Mouse (Mus musculus) limb, embryonic 14.5 days (tissue): ENCODE measurements at regions not wholly inside any gene's neighbourhood (a gene's known extent, or its start where the extent isn't known, plus 50 kb on each side); places are given as distances from the start of the nearest gene placed in this dataset.

Experiments used
- ATAC-seq: fragments of 200-750 bp; cut with Nextera tagmentation; 2 replicates; pipeline ENCODE4 v1.8.0; 2017; ENCODE audit warnings: low read depth, moderate number of reproducible peaks, moderate TSS enrichment; ENCODE audit not compliant: low FRiP score
- DNase-seq: peaks from one replicate; pipeline ENCODE4 v3.0.0-alpha.2; 2015; ENCODE audit warnings: low spot score
- H3K27ac ChIP-seq: fragments of 300-500 bp; sonication (generic); replicated peaks from 2 replicates; pipeline ENCODE4 v1.5.1; 2014; ENCODE audit warnings: low read depth, mild to moderate bottlenecking, low read length, moderate library complexity, mixed read lengths
- H3K27me3 ChIP-seq: fragments of 300-500 bp; sonication (generic); 2 replicates; pipeline ENCODE4 v1.6.1; 2014; ENCODE audit warnings: low read length, mixed read lengths; ENCODE audit not compliant: control insufficient read depth, insufficient read depth
- H3K36me3 ChIP-seq: fragments of 300-500 bp; sonication (generic); 2 replicates; pipeline ENCODE4 v1.6.1; 2014; ENCODE audit warnings: mild to moderate bottlenecking, low read length, moderate library complexity, mixed read lengths; ENCODE audit not compliant: control insufficient read depth, insufficient read depth
- H3K4me1 ChIP-seq: fragments of 300-500 bp; sonication (generic); 2 replicates; pipeline ENCODE4 v1.6.1; 2014; ENCODE audit warnings: antibody characterized with exemption, low read length, mixed read lengths; ENCODE audit not compliant: control insufficient read depth, insufficient read depth
- H3K4me2 ChIP-seq: fragments of 300-500 bp; sonication (generic); replicated peaks from 2 replicates; pipeline ENCODE4 v1.6.1; 2014; ENCODE audit warnings: low read depth, mild to moderate bottlenecking, low read length, moderate library complexity; ENCODE audit not compliant: severe bottlenecking
- H3K4me3 ChIP-seq: fragments of 300-500 bp; sonication (generic); replicated peaks from 2 replicates; pipeline ENCODE4 v1.5.1; 2014; ENCODE audit warnings: low read length
- H3K9ac ChIP-seq: fragments of 300-500 bp; sonication (generic); 2 replicates; pipeline ENCODE4 v1.6.1; 2014; ENCODE audit warnings: mild to moderate bottlenecking, low read depth, low read length, moderate library complexity; ENCODE audit not compliant: severe bottlenecking
- H3K9me3 ChIP-seq: fragments of 300-500 bp; sonication (generic); 2 replicates; pipeline ENCODE4 v1.6.1; 2016; ENCODE audit warnings: low read length; ENCODE audit not compliant: control insufficient read depth
- POLR2A ChIP-seq: fragments of 200-500 bp; IDR thresholded peaks from 2 replicates; pipeline ENCODE4 v1.8.0; 2012; ENCODE audit warnings: inconsistent platforms, mild to moderate bottlenecking, moderate library complexity, borderline replicate concordance; ENCODE audit not compliant: insufficient read depth, insufficient read length; ENCODE audit errors: extremely low read depth
- WGBS: fragments of 180-500 bp; shearing (Covaris S2); extraction: QIAGEN DNeasy Blood & Tissue Kit; methylation state at CpG from one replicate; pipeline ENCODE4 v1.1.7; 2014; 5-methylcytosine and 5-hydroxymethylcytosine counted together

DNA sequence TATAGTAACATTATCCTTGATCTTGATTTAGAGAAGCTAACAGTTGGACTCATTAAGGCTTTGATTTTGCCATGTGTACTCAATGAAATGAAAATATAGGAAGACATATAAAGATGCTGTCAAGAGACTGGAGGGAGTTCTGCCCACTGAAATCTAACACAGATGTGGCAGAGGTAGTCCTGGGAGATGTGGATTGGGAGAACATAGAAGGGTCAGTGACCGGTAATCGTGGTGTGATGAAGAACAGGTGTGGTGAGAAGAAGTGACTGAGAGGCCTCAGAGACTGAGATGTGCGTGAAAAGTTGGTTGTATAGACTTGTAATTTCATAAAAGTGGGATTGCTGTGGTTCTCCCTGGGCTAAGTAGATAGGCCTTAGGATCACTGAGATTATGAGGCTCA is 600.9 kb upstream of the Frg1 start:
- TF ChIP-seq POLR2A, result no peak
- DNase-seq (no peak), ATAC-seq (no peak)
- Histone ChIP-seq H3K4me3 (no peak overlapping the region), H3K4me1 (no peaks in the 10 kb centered on the region), H3K9me3 (no peaks in the 10 kb centered on the region), H3K4me2 (no peak overlapping the region), H3K27ac (no peak overlapping the region), H3K36me3 (no peaks in the 10 kb centered on the region), H3K9ac (no peak overlapping the region), H3K27me3 (no peaks in the 10 kb centered on the region)
- 27% methylated on average over 3 of the region's 3 CpGs for WGBS

DNA sequence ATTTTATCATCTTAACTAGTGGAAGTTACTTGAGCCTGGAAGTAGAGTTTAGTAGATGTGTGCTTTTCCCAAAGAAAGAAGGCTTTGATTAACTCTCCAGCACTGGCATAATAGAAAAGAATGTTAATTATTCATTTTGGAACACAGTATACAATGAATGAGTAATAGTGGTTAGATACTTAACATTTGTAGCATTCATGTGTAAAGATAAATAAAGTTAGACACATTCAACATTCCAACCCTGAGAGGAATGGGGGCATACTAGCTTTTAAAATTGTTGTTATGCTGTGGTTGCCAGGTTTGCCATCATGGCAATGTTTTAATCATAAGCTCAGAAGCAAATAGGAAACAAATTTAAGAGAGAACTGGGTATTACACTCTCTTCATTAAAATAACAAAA is 586.3 kb upstream of the Frg1 start:
- no peak for TF ChIP-seq POLR2A
- no peak for DNase-seq
- Histone ChIP-seq H3K9me3 (no peaks in the 10 kb centered on the region), H3K9ac (no peak overlapping the region), H3K4me3 (no peak overlapping the region), H3K4me1 (no peaks in the 10 kb centered on the region), H3K4me2 (no peak overlapping the region), H3K27me3 (no peaks in the 10 kb centered on the region), H3K36me3 (no peaks in the 10 kb centered on the region), H3K27ac (no peak overlapping the region)
- ATAC-seq, result no peak

GRCm38 (mm10) chr8:41989040-41989501 is 572.2 kb upstream of the Frg1 start:
- Histone ChIP-seq H3K27me3 (0 out of 2 replicates have a peak, but pooled peaks cover 4% of the 10 kb centered on the region), H3K9me3 (no peaks in the 10 kb centered on the region), H3K4me1 (peaks cover 7% of the 10 kb centered on the region; the same call in 1 of the 2 replicates), H3K9ac (no peak overlapping the region), H3K36me3 (no peaks in the 10 kb centered on the region), H3K4me3 (no peak overlapping the region), H3K4me2 (no peak overlapping the region), H3K27ac (no peak overlapping the region)
- peak; percentile 6 for DNase-seq
- no peak; the same call in 1 of the 2 replicates for ATAC-seq
- 16% methylated on average over 8 of the region's 8 CpGs for WGBS
- no peak for TF ChIP-seq POLR2A

GRCm38 (mm10) chr8:41988216-41988615 is 571.3 kb upstream of the Frg1 start:
- WGBS, result 10% methylated on average over 5 of the region's 5 CpGs
- no peaks in the 10 kb centered on the region for H3K9me3 ChIP-seq
- no peak overlapping the region for H3K4me3 ChIP-seq
- peak; percentile 61 for DNase-seq
- H3K36me3 ChIP-seq, result no peaks in the 10 kb centered on the region
- H3K4me1 ChIP-seq, result peaks cover 7% of the 10 kb centered on the region; the same call in 1 of the 2 replicates
- no peak overlapping the region; the same call in 1 of the 2 replicates for H3K4me2 ChIP-seq
- H3K27ac ChIP-seq, result no peak overlapping the region
- ATAC-seq, result no peak
- H3K27me3 ChIP-seq, result 0 out of 2 replicates have a peak, but pooled peaks cover 4% of the 10 kb centered on the region
- no peak for TF ChIP-seq POLR2A
- H3K9ac ChIP-seq, result no peak overlapping the region

- peaks cover 7% of the 10 kb centered on the region; the same call in 1 of the 2 replicates for H3K4me1 ChIP-seq
- no peak overlapping the region for H3K9ac ChIP-seq
- H3K27ac ChIP-seq, result no peak overlapping the region
- H3K9me3 ChIP-seq, result no peaks in the 10 kb centered on the region
- TF ChIP-seq POLR2A, result no peak
- peak; percentile 27 for DNase-seq
- H3K27me3 ChIP-seq, result 0 out of 2 replicates have a peak, but pooled peaks cover 4% of the 10 kb centered on the region
- ATAC-seq, result peak; percentile 26; the same call in 1 of the 2 replicates
- H3K4me2 ChIP-seq, result no peak overlapping the region
- no peak overlapping the region for H3K4me3 ChIP-seq
- no peaks in the 10 kb centered on the region for H3K36me3 ChIP-seq
Observed at GRCm38 (mm10) chr8:41987417-41987816, 570.5 kb upstream of the Frg1 start.

GRCm38 (mm10) chr8:41972416-41972815 is 555.5 kb upstream of the Frg1 start:
- TF ChIP-seq POLR2A, result no peak
- ATAC-seq (no peak), DNase-seq (no peak)
- WGBS, result 76% methylated on average over 2 of the region's 2 CpGs
- no peaks in the 10 kb centered on the region for H3K36me3 ChIP-seq
- H3K9ac ChIP-seq, result no peak overlapping the region
- H3K4me3 ChIP-seq, result no peak overlapping the region
- no peak overlapping the region for H3K4me2 ChIP-seq
- H3K27ac ChIP-seq, result no peak overlapping the region
- no peaks in the 10 kb centered on the region for H3K9me3 ChIP-seq
- no peaks in the 10 kb centered on the region for H3K4me1 ChIP-seq
- no peaks in the 10 kb centered on the region for H3K27me3 ChIP-seq
